Comparison of ENCODE assay signal across 16 mouse cellular contexts in genomic region chr8:77634035-77634434, GRCm38 (mm10). TPM values are rescaled to one million over a fixed set of nuclear protein-coding genes. Genes with fewer than 3 reads are reported as not detected.
DNase-seq lines count a peak whose midpoint lies in the region; ATAC-seq and TF ChIP-seq lines count a peak whose summit lies in the region.
"Had no signal": no experiment of that assay in that cellular context is flagged by ENCODE, and none has a peak within 500 bp of the region (broad histone marks: within the 10 kb centered on the region; RNA-seq: fewer than 3 reads in every experiment).

No protein-coding gene starts in this region.

- H3K9me3 ChIP-seq in lung, embryonic 15.5 days: no peaks in the 10 kb centered on the region
- H3K9me3 ChIP-seq in embryonic facial prominence, embryonic 13.5 days: no peaks in the 10 kb centered on the region
- H3K9me3 ChIP-seq in limb, embryonic 10.5 days (replicated peaks): no peaks in the 10 kb centered on the region
- H3K9me3 ChIP-seq: forebrain, embryonic 12.5 days; heart, embryonic 12.5 days; hindbrain, embryonic 10.5 days had no signal

- WGBS in lung, embryonic 15.5 days: 63% methylated on average over 5 of the region's 5 CpGs
- WGBS in embryonic facial prominence, embryonic 13.5 days: 28% methylated on average over 5 of the region's 5 CpGs
- 78% methylated on average over 5 of the region's 5 CpGs for WGBS in limb, embryonic 10.5 days

- no peak for TF ChIP-seq CTCF in layer of hippocampus, adult 2 months (conservative IDR thresholded peaks at IDR 0.05)

- no peak overlapping the region for H3K9ac ChIP-seq in lung, embryonic 15.5 days
- H3K9ac ChIP-seq in embryonic facial prominence, embryonic 13.5 days: no peak overlapping the region
- H3K9ac ChIP-seq: forebrain, embryonic 12.5 days; heart, embryonic 12.5 days; hindbrain, embryonic 14.5 days had no signal

- no peak overlapping the region for H3K4me2 ChIP-seq in lung, embryonic 15.5 days
- H3K4me2 ChIP-seq in embryonic facial prominence, embryonic 13.5 days: no peak overlapping the region
- H3K4me2 ChIP-seq: forebrain, embryonic 12.5 days; heart, embryonic 12.5 days; hindbrain, embryonic 14.5 days had no signal

- 0 out of 2 replicates have a peak overlapping the region, but pooled peaks have one; percentile 7 for H3K27ac ChIP-seq in lung, embryonic 15.5 days
- peak overlapping the region; percentile 28; the same call in 1 of the 2 replicates for H3K27ac ChIP-seq in embryonic facial prominence, embryonic 13.5 days
- H3K27ac ChIP-seq in limb, embryonic 10.5 days: peak overlapping the region; percentile 50; the same call in 1 of the 2 replicates
- H3K27ac ChIP-seq in layer of hippocampus, adult 2 months: no peak overlapping the region
- H3K27ac ChIP-seq: forebrain, embryonic 12.5 days; hindbrain, embryonic 10.5 days; hindbrain, embryonic 14.5 days had no signal

- no peaks in the 10 kb centered on the region for H3K36me3 ChIP-seq in lung, embryonic 15.5 days
- H3K36me3 ChIP-seq in embryonic facial prominence, embryonic 13.5 days: no peaks in the 10 kb centered on the region
- H3K36me3 ChIP-seq in limb, embryonic 10.5 days: no peaks in the 10 kb centered on the region
- H3K36me3 ChIP-seq: forebrain, embryonic 12.5 days; heart, embryonic 12.5 days; hindbrain, embryonic 10.5 days had no signal

- ATAC-seq in lung, embryonic 15.5 days (ENCODE audit: borderline replicate concordance, extremely low read depth, low FRiP score, low TSS enrichment): no peak
- no peak for ATAC-seq in embryonic facial prominence, embryonic 13.5 days (ENCODE audit: insufficient number of reproducible peaks, insufficient read depth, low FRiP score, low TSS enrichment, low read depth)
- ATAC-seq: forebrain, embryonic 16.5 days had no signal

- no peaks in the 10 kb centered on the region for H3K27me3 ChIP-seq in lung, embryonic 15.5 days
- H3K27me3 ChIP-seq in embryonic facial prominence, embryonic 13.5 days: no peaks in the 10 kb centered on the region
- no peaks in the 10 kb centered on the region for H3K27me3 ChIP-seq in limb, embryonic 10.5 days (ENCODE audit: low read depth, poor library complexity, severe bottlenecking)
- H3K27me3 ChIP-seq: forebrain, embryonic 12.5 days; heart, embryonic 12.5 days had no signal

- no peak for DNase-seq in lung, adult 18-20 months
- no peak for DNase-seq in limb, embryonic 10.5 days (ENCODE audit: low spot score)
- DNase-seq in layer of hippocampus, adult 2 months (ENCODE audit: low spot score in 2 of 2): no peak
- DNase-seq in cerebellum, adult 11-12 months: no peak
- DNase-seq: adrenal gland, postnatal 10 days; cerebellum, adult 11 months; cerebellum, adult 9-10 months; cerebellum, postnatal 25 days; gastrocnemius, postnatal 10 days had no signal

- H3K4me1 ChIP-seq in lung, embryonic 15.5 days: peaks cover 14% of the 10 kb centered on the region
- H3K4me1 ChIP-seq in embryonic facial prominence, embryonic 13.5 days: peaks cover 30% of the 10 kb centered on the region
- H3K4me1 ChIP-seq in limb, embryonic 10.5 days: peaks cover 33% of the 10 kb centered on the region
- H3K4me1 ChIP-seq: heart, embryonic 12.5 days had no signal

- H3K4me3 ChIP-seq in lung, embryonic 15.5 days: no peak overlapping the region
- no peak overlapping the region for H3K4me3 ChIP-seq in embryonic facial prominence, embryonic 13.5 days
- no peak overlapping the region for H3K4me3 ChIP-seq in limb, embryonic 10.5 days
- H3K4me3 ChIP-seq in layer of hippocampus, adult 2 months: no peak overlapping the region
- H3K4me3 ChIP-seq: forebrain, embryonic 12.5 days; heart, embryonic 12.5 days; hindbrain, embryonic 10.5 days had no signal

RNA-seq across cellular contexts. Expression of gene Tmem184c, which starts 23.5 kb away (rescaled TPM):
- polyA plus RNA-seq in lung, embryonic 15.5 days (2015; fragmentation: Nextera tagmentation; extraction: Ambion mirVana): 31.3 and 32.3 TPM in 2 replicates
- 45.1 and 47.0 TPM in 2 replicates for polyA plus RNA-seq in embryonic facial prominence, embryonic 13.5 days (2015; fragmentation: Nextera tagmentation; extraction: Ambion mirVana)
- polyA plus RNA-seq in limb, embryonic 10.5 days (2016; fragmentation: Nextera tagmentation; extraction: Ambion mirVana): 32.7 and 34.5 TPM in 2 replicates
- 10 to 100 TPM; 59.0 to 72.3 TPM for total RNA-seq in layer of hippocampus, adult 2 months (2021)
